Mouse (Mus musculus): ENCODE results near the gene Midn. TPM values are rescaled to one million over a fixed set of nuclear protein-coding genes. Genes with fewer than 3 reads are reported as not detected.
A peak's percentile ranks its signal among the peaks of the same experiment; 100 is the strongest.

The Midn gene
- total and polyA plus RNA-seq, 2 experiments, result 6.9 to 38.8 TPM

DNA sequence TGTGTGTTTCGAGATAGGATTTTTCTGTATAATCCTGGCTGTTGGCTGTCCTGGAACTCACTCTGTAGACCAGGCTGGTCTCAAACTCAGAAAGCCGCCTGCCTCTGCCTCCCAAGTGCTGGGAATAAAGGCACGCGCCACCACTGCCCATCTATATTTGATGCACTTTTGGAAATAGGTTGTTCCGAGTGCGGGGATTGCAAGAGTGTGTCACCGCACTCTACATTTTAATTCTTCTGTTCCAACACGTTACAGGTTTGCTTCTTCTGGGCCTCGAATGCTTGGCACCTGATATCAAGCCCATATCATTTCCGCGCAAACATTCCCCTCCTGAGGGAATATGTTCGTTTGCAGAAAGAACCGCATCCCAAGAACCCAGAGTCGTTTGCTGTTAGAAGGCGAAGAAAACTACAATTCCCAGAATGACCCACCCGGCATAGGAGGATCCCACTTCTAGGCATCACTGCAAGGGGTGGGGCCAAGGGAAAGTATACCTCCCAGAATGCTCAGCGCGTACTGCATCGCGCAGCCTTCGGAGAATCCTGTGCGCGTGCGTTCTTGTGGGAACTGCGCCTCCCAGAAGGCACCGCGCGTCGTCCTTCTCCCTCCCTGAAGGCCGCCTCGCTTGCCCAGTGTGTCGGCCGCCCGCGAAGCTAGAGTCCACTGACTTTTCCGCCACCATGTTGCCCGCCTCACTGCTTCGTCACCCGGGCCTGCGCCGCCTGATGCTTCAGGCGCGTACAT is 6.1 kb upstream of the Midn start:
- Histone ChIP-seq H3K79me2 (ENCODE audit: control insufficient read depth, insufficient read depth, low read length) (peaks cover 20% of the 10 kb centered on the region), H3K36me3 (ENCODE audit: control insufficient read depth, insufficient read depth, low read length) (peaks cover 3% of the 10 kb centered on the region; the same call in 1 of the 2 replicates), H3K27ac (replicated peaks; ENCODE audit: insufficient read depth, low read depth, low read length) (peak overlapping the region; percentile 97), H3K27me3 (ENCODE audit: control insufficient read depth, insufficient read depth, low read length) (no peaks in the 10 kb centered on the region), H3K4me1 (ENCODE audit: control insufficient read depth, insufficient read depth, low read length) (peaks cover 31% of the 10 kb centered on the region), H3K4me3 (ENCODE audit: insufficient read depth, low read depth, low read length) (peak overlapping the region; percentile 84), H3K9ac (ENCODE audit: low read depth, low read length) (peak overlapping the region; percentile 96)
- TF ChIP-seq POLR2A (IDR thresholded peaks at IDR 0.05; ENCODE audit: extremely low read depth, insufficient read depth, low read length) (peak; percentile 87), CTCF (IDR thresholded peaks at IDR 0.05; ENCODE audit: low read depth, low read length) (no peak)
- under 1% methylated on average over 43 of the region's 43 CpGs for WGBS
- DNase-seq (ENCODE audit: extremely low read depth, low read depth, low spot score), result peak; percentile 95

DNA sequence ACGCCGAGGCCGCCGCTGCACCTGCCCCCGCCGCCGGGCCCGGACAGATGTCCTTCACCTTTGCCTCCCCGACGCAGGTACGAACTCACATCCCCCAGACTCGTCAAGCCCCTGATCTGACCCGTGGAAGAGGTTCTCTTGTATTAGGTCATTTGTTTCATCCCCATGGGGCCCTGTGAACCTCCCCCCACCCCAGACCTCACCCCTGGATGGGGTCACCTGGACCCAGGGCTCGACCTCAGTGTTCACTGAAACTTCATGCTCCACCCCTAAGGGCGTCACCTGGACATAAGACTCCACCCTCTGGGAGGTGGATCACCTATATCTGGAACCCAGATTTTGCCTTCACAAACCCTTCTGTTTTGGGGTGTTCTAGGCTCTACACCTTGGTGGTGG is 5.5 kb upstream of the Midn start:
- H3K9ac ChIP-seq (ENCODE audit: low read depth, low read length), result peak overlapping the region; percentile 96
- TF ChIP-seq CTCF (IDR thresholded peaks at IDR 0.05; ENCODE audit: low read depth, low read length) (no peak), POLR2A (IDR thresholded peaks at IDR 0.05; ENCODE audit: extremely low read depth, insufficient read depth, low read length) (0 out of 2 replicates have a peak, but pooled peaks have one; percentile 12)
- H3K4me3 ChIP-seq (ENCODE audit: insufficient read depth, low read depth, low read length), result peak overlapping the region; percentile 84
- H3K27ac ChIP-seq (replicated peaks; ENCODE audit: insufficient read depth, low read depth, low read length), result peak overlapping the region; percentile 97
- under 1% methylated on average over 15 of the region's 15 CpGs for WGBS
- peaks cover 35% of the 10 kb centered on the region for H3K4me1 ChIP-seq (ENCODE audit: control insufficient read depth, insufficient read depth, low read length)
- H3K79me2 ChIP-seq (ENCODE audit: control insufficient read depth, insufficient read depth, low read length), result peaks cover 20% of the 10 kb centered on the region
- H3K27me3 ChIP-seq (ENCODE audit: control insufficient read depth, insufficient read depth, low read length), result no peaks in the 10 kb centered on the region
- peak; percentile 80 for DNase-seq (ENCODE audit: extremely low read depth, low read depth, low spot score)
- H3K36me3 ChIP-seq (ENCODE audit: control insufficient read depth, insufficient read depth, low read length), result peaks cover 3% of the 10 kb centered on the region; the same call in 1 of the 2 replicates

DNA sequence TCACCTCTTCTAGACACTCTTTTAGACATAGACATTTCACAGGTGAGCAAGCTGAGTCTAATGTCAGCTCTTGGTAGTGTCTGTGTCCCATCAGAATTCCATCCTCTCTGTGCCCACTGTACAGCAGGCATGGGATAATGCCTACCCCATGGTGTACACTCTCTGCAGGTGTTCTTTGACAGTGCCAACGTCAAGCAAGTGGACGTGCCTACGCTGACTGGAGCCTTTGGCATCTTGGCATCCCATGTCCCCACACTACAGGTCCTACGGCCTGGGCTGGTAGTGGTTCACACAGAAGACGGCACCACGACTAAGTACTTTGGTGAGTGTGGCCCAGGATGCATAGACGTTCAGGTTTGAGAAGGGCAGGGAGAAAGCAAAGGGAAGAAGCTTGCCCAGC is 4.4 kb upstream of the Midn start:
- H3K4me1 ChIP-seq (ENCODE audit: control insufficient read depth, insufficient read depth, low read length), result peaks cover 27% of the 10 kb centered on the region
- TF ChIP-seq POLR2A (IDR thresholded peaks at IDR 0.05; ENCODE audit: extremely low read depth, insufficient read depth, low read length) (no peak), CTCF (IDR thresholded peaks at IDR 0.05; ENCODE audit: low read depth, low read length) (no peak)
- no peak overlapping the region for H3K4me3 ChIP-seq (ENCODE audit: insufficient read depth, low read depth, low read length)
- 86% methylated on average over 7 of the region's 7 CpGs for WGBS
- no peaks in the 10 kb centered on the region for H3K27me3 ChIP-seq (ENCODE audit: control insufficient read depth, insufficient read depth, low read length)
- H3K27ac ChIP-seq (replicated peaks; ENCODE audit: insufficient read depth, low read depth, low read length), result no peak overlapping the region
- H3K9ac ChIP-seq (ENCODE audit: low read depth, low read length), result no peak overlapping the region
- peaks cover 3% of the 10 kb centered on the region; the same call in 1 of the 2 replicates for H3K36me3 ChIP-seq (ENCODE audit: control insufficient read depth, insufficient read depth, low read length)
- H3K79me2 ChIP-seq (ENCODE audit: control insufficient read depth, insufficient read depth, low read length), result peaks cover 20% of the 10 kb centered on the region
- DNase-seq (ENCODE audit: extremely low read depth, low read depth, low spot score), result no peak

DNA sequence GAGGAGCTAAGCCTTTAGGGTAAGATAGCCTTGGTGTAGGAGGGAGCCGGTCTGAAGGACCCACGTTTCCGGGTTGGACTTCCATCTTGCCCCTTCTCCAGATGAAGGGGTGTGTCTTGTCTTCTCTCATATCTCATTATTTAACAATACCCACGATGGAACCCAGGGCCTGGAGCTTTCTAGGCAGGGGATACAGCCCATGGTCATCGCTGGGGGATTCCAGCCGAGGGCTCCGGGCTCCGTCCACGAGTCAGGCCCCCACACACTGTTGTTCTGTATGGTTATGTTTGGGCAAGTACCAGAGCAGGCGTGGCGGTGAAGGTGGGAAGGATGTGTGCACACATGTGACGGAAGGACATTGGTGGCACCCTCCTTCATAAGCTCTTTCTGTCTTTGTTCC is 3.9 kb upstream of the Midn start:
- H3K36me3 ChIP-seq (ENCODE audit: control insufficient read depth, insufficient read depth, low read length), result peaks cover 3% of the 10 kb centered on the region; the same call in 1 of the 2 replicates
- H3K4me1 ChIP-seq (ENCODE audit: control insufficient read depth, insufficient read depth, low read length), result peaks cover 26% of the 10 kb centered on the region
- no peak for DNase-seq (ENCODE audit: extremely low read depth, low read depth, low spot score)
- TF ChIP-seq CTCF (IDR thresholded peaks at IDR 0.05; ENCODE audit: low read depth, low read length), result no peak
- no peak for TF ChIP-seq POLR2A (IDR thresholded peaks at IDR 0.05; ENCODE audit: extremely low read depth, insufficient read depth, low read length)
- H3K27ac ChIP-seq (replicated peaks; ENCODE audit: insufficient read depth, low read depth, low read length), result no peak overlapping the region
- H3K79me2 ChIP-seq (ENCODE audit: control insufficient read depth, insufficient read depth, low read length), result peaks cover 20% of the 10 kb centered on the region
- H3K27me3 ChIP-seq (ENCODE audit: control insufficient read depth, insufficient read depth, low read length), result no peaks in the 10 kb centered on the region
- WGBS, result 93% methylated on average over 12 of the region's 12 CpGs
- no peak overlapping the region for H3K9ac ChIP-seq (ENCODE audit: low read depth, low read length)
- no peak overlapping the region for H3K4me3 ChIP-seq (ENCODE audit: insufficient read depth, low read depth, low read length)

DNA sequence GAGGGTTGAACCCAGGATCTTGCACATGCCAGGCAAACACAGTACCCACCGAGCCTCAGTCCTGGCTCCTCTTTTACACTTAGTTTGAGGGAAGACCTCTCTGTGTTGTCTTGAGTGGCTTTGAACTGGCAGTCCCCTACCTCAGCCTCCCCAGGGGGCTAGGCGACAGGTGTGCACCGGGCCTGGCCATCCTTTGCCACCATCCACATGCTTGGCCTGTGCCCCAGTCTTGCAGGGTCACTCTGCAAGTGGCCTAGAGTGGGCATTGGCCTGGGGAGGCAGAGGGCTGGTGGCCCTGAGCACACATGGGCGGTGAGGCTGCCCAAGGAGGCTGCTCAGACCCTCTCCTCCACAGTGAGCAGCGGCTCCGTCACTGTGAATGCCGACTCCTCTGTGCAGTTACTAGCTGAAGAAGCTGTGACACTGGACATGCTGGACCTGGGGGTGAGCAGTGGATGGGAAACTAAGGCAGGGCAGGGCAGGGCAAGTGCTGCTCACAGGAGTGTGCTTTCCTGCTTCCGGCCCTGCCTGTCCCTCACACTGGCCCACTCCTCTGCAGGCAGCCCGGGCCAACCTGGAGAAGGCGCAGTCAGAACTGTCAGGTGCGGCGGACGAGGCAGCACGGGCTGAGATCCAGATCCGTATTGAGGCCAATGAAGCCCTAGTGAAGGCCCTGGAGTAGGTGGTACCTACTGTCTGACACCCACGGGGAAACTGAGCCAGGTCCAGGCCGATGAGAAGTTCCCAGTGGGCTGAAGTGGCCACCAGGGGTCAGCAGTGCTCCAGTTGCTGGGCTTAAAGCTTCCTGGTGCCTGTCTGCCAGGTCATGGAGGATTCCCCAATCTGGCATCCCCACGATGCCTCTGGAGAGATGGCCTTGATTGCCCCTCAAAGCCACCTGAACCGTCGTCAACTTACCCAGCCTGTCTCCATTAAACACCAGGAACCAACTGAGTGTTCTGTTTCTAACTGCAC is 2.9 kb upstream of the Midn start:
- Histone ChIP-seq H3K4me1 (ENCODE audit: control insufficient read depth, insufficient read depth, low read length) (peaks cover 26% of the 10 kb centered on the region), H3K27ac (replicated peaks; ENCODE audit: insufficient read depth, low read depth, low read length) (no peak overlapping the region; the same call in 1 of the 2 replicates), H3K9ac (ENCODE audit: low read depth, low read length) (no peak overlapping the region), H3K79me2 (ENCODE audit: control insufficient read depth, insufficient read depth, low read length) (peaks cover 26% of the 10 kb centered on the region), H3K36me3 (ENCODE audit: control insufficient read depth, insufficient read depth, low read length) (peaks cover 3% of the 10 kb centered on the region; the same call in 1 of the 2 replicates), H3K4me3 (ENCODE audit: insufficient read depth, low read depth, low read length) (no peak overlapping the region), H3K27me3 (ENCODE audit: control insufficient read depth, insufficient read depth, low read length) (no peaks in the 10 kb centered on the region)
- TF ChIP-seq CTCF (IDR thresholded peaks at IDR 0.05; ENCODE audit: low read depth, low read length) (peak; percentile 90), POLR2A (IDR thresholded peaks at IDR 0.05; ENCODE audit: extremely low read depth, insufficient read depth, low read length) (no peak)
- peak; percentile 37 for DNase-seq (ENCODE audit: extremely low read depth, low read depth, low spot score)
- 74% methylated on average over 20 of the region's 20 CpGs for WGBS

Data from liver, adult 2 months (tissue).